7 mouse cellular contexts compared by ENCODE assay signal in genomic region chr10:93425665-93426064, GRCm38 (mm10). TPM values are rescaled to one million over a fixed set of nuclear protein-coding genes. Genes with fewer than 3 reads are reported as not detected.
DNase-seq lines count a peak whose midpoint lies in the region; ATAC-seq lines count a peak whose summit lies in the region.

No protein-coding gene starts in this region.

- intact Hi-C loops in gastrocnemius, postnatal 14 days (cut with DNase I; ENCODE audit: low total_unique reads), result loop anchor here (5.0 to 10.0 kb wide), 4 partner anchors 47 to 149 kb away; partner anchors contain the start of genes Amdhd1 and Ccdc38

- ATAC-seq in inflammation-experienced regulatory T-cells, adult 6 months, result peak; percentile 84
- peak; percentile 88 for ATAC-seq in megakaryocyte-erythroid progenitor cell, adult 5-6 weeks (replicated peaks; ENCODE audit: low FRiP score, low TSS enrichment, poor library complexity, severe bottlenecking)

- peak; percentile 75 for DNase-seq in adrenal gland, adult 18-20 months (ENCODE audit: low spot score in 2 of 2)
- peak; percentile 93 for DNase-seq in embryo, embryonic 10 days (ENCODE audit: low spot score)
- DNase-seq in gastrocnemius, postnatal 14 days, result peak; percentile 75
- peak; percentile 42 to 90 for DNase-seq in left cerebral cortex, adult 9 months (ENCODE audit: low spot score in 2 of 2)
- peak; percentile 79 for DNase-seq in right cerebral cortex, postnatal 4 days

RNA-seq across cellular contexts. Expression of gene Lta4h, which starts 27.5 kb away (rescaled TPM):
- total RNA-seq in adrenal gland, adult 18-20 months (2021), result 10 to 100 TPM; 53.0 to 55.9 TPM
- total RNA-seq in gastrocnemius, postnatal 14 days (2021), result 10 to 100 TPM; 24.9 to 29.9 TPM
- polyA plus RNA-seq in inflammation-experienced regulatory T-cells, adult 6 months (2017; shearing (Covaris generic)), result 100 to 1,000 TPM; 139 to 219 (median 185) TPM
- 139 and 192 TPM in 2 replicates for total RNA-seq in megakaryocyte-erythroid progenitor cell, adult 5-6 weeks (2014; fragmentation: Nextera tagmentation)
- total RNA-seq in megakaryocyte-erythroid progenitor cell, adult 5-6 weeks (2017), result 133 and 138 TPM in 2 replicates

Comparison
In these comparisons a context has a peak if more than half of its experiments do, and no peak if none do; other contexts are left out.
1. Peak in every context shown above with its lines: DNase-seq and ATAC-seq.